Mouse (Mus musculus) liver, embryonic 16.5 days (tissue): ENCODE results near the gene Pml. TPM values are rescaled to one million over a fixed set of nuclear protein-coding genes. Genes with fewer than 3 reads are reported as not detected.
A peak's percentile ranks its signal among the peaks of the same experiment; 100 is the strongest.

ENCODE experiments used
- ATAC-seq: fragments of 200-750 bp; cut with Nextera tagmentation; 2 replicates; pipeline ENCODE4 v1.8.0; 2017; ENCODE audit warnings: low read depth, mild to moderate bottlenecking, moderate number of reproducible peaks, moderate library complexity
- H3K27ac ChIP-seq: fragments of 300-500 bp; sonication (generic); 2 replicates; pipeline ENCODE4 v1.5.1; 2014; ENCODE audit warnings: mild to moderate bottlenecking, low read length
- H3K27me3 ChIP-seq: fragments of 300-500 bp; sonication (generic); 2 replicates; pipeline ENCODE4 v1.6.1; 2014; ENCODE audit warnings: low read depth, low read length, mixed read lengths; ENCODE audit not compliant: control insufficient read depth, insufficient read depth
- H3K36me3 ChIP-seq: fragments of 300-500 bp; sonication (generic); 2 replicates; pipeline ENCODE4 v1.6.1; 2014; ENCODE audit warnings: mild to moderate bottlenecking; ENCODE audit not compliant: control insufficient read depth, insufficient read depth
- H3K4me1 ChIP-seq: fragments of 300-500 bp; sonication (generic); 2 replicates; pipeline ENCODE4 v1.6.1; 2014; ENCODE audit warnings: low read depth, low read length, mixed read lengths; ENCODE audit not compliant: control insufficient read depth
- H3K4me2 ChIP-seq: fragments of 300-500 bp; sonication (generic); 2 replicates; pipeline ENCODE4 v1.6.1; 2014; ENCODE audit warnings: low read depth, low read length, mixed read lengths
- H3K4me3 ChIP-seq: fragments of 300-500 bp; sonication (generic); 2 replicates; pipeline ENCODE4 v1.5.1; 2014; ENCODE audit warnings: low read depth, mild to moderate bottlenecking, low read length
- H3K9ac ChIP-seq: fragments of 300-500 bp; sonication (generic); 2 replicates; pipeline ENCODE4 v1.6.1; 2014; ENCODE audit warnings: low read depth, low read length
- H3K9me3 ChIP-seq: fragments of 300-500 bp; sonication (generic); replicated peaks from 2 replicates; pipeline ENCODE4 v1.6.1; 2016; ENCODE audit warnings: low read length; ENCODE audit not compliant: control insufficient read depth
- WGBS: fragments of 180-500 bp; shearing (Covaris S2); extraction: QIAGEN DNeasy Blood & Tissue Kit; methylation state at CpG from one replicate; pipeline ENCODE4 v1.1.7; 2014; ENCODE audit not compliant: insufficient replicate concordance; 5-methylcytosine and 5-hydroxymethylcytosine counted together
- polyA plus RNA-seq: library from polyadenylated mRNA; unstranded; fragments of >200 nt; fragmentation: Nextera tagmentation; extraction: Ambion mirVana; gene quantifications from 2 replicates; pipeline ENCODE4 v1.2.1, GENCODE M21; 2015

The Pml gene
- 18.3 and 21.2 TPM in 2 replicates for polyA plus RNA-seq

GRCm38 (mm10) chr9:58249592-58250192 lies at the start of gene Pml:
Gene Pml (minus strand): TSS chr9:58249786.
- Histone ChIP-seq H3K27ac (peak within 1 kb of the TSS; percentile 93), H3K4me3 (peak within 1 kb of the TSS; percentile 75), H3K4me2 (peak within 1 kb of the TSS; percentile 81), H3K27me3 (no peaks in the 10 kb centered on the region), H3K9ac (peak within 1 kb of the TSS; percentile 79), H3K36me3 (peaks cover 3% of the 10 kb centered on the region; the same call in 1 of the 2 replicates), H3K9me3 (no peaks in the 10 kb centered on the region), H3K4me1 (peaks cover 54% of the 10 kb centered on the region)
- 1% methylated on average over 16 of the region's 16 CpGs for WGBS
- ATAC-seq: peak; percentile 61

GRCm38 (mm10) chr9:58297961-58298477 lies 48.4 kb upstream of the Pml start:
- no peaks in the 10 kb centered on the region for H3K27me3 ChIP-seq
- ATAC-seq: no peak
- WGBS: 56% methylated on average over 4 of the region's 4 CpGs

GRCm38 (mm10) chr9:58297065-58297464 lies 47.5 kb upstream of the Pml start:
- Histone ChIP-seq H3K9me3 (no peaks in the 10 kb centered on the region), H3K4me1 (no peaks in the 10 kb centered on the region), H3K27me3 (no peaks in the 10 kb centered on the region), H3K36me3 (no peaks in the 10 kb centered on the region), H3K4me2 (no peak overlapping the region), H3K27ac (no peak overlapping the region), H3K9ac (no peak overlapping the region), H3K4me3 (no peak overlapping the region)
- ATAC-seq: no peak
- WGBS: 53% methylated on average over 6 of the region's 6 CpGs

More at GRCm38 (mm10) chr9:58297961-58298477, 48.4 kb upstream of the Pml start:
- no peaks in the 10 kb centered on the region for H3K36me3 ChIP-seq
- no peaks in the 10 kb centered on the region for H3K4me1 ChIP-seq
- no peak overlapping the region for H3K4me2 ChIP-seq
- no peak overlapping the region for H3K27ac ChIP-seq
- no peaks in the 10 kb centered on the region for H3K9me3 ChIP-seq
- no peak overlapping the region for H3K4me3 ChIP-seq
- no peak overlapping the region for H3K9ac ChIP-seq

GRCm38 (mm10) chr9:58295766-58296361 lies 46.3 kb upstream of the Pml start:
- no peaks in the 10 kb centered on the region for H3K27me3 ChIP-seq
- H3K36me3 ChIP-seq: no peaks in the 10 kb centered on the region
- H3K4me2 ChIP-seq: no peak overlapping the region
- no peaks in the 10 kb centered on the region for H3K9me3 ChIP-seq
- H3K4me1 ChIP-seq: no peaks in the 10 kb centered on the region
- 45% methylated on average over 9 of the region's 9 CpGs for WGBS
- no peak overlapping the region for H3K4me3 ChIP-seq
- 0 out of 2 replicates have a peak overlapping the region, but pooled peaks have one; percentile 7 for H3K27ac ChIP-seq
- no peak overlapping the region for H3K9ac ChIP-seq
- ATAC-seq: no peak

GRCm38 (mm10) chr9:58295345-58295744 lies 45.8 kb upstream of the Pml start:
- H3K36me3 ChIP-seq: no peaks in the 10 kb centered on the region
- H3K9me3 ChIP-seq: no peaks in the 10 kb centered on the region
- no peak overlapping the region for H3K4me3 ChIP-seq
- no peak for ATAC-seq
- H3K27me3 ChIP-seq: no peaks in the 10 kb centered on the region
- H3K27ac ChIP-seq: no peak overlapping the region
- 65% methylated on average over 3 of the region's 3 CpGs for WGBS
- H3K4me2 ChIP-seq: no peak overlapping the region
- H3K4me1 ChIP-seq: no peaks in the 10 kb centered on the region
- no peak overlapping the region for H3K9ac ChIP-seq

- Histone ChIP-seq H3K27me3 (no peaks in the 10 kb centered on the region), H3K4me2 (no peak overlapping the region), H3K4me1 (no peaks in the 10 kb centered on the region), H3K27ac (no peak overlapping the region), H3K9ac (no peak overlapping the region), H3K4me3 (no peak overlapping the region), H3K36me3 (no peaks in the 10 kb centered on the region), H3K9me3 (no peaks in the 10 kb centered on the region)
- 47% methylated on average over 7 of the region's 7 CpGs for WGBS
- ATAC-seq: no peak
Measured at GRCm38 (mm10) chr9:58294527-58294926, 44.9 kb upstream of the Pml start.

- H3K9ac ChIP-seq: no peak overlapping the region
- H3K4me1 ChIP-seq: no peaks in the 10 kb centered on the region
- no peaks in the 10 kb centered on the region for H3K27me3 ChIP-seq
- 34% methylated on average over 2 of the region's 2 CpGs for WGBS
- ATAC-seq: no peak
- no peaks in the 10 kb centered on the region for H3K9me3 ChIP-seq
- H3K4me3 ChIP-seq: no peak overlapping the region
- H3K27ac ChIP-seq: no peak overlapping the region
- H3K36me3 ChIP-seq: no peaks in the 10 kb centered on the region
- H3K4me2 ChIP-seq: no peak overlapping the region
Measured at GRCm38 (mm10) chr9:58289901-58290300, 40.3 kb upstream of the Pml start.

- H3K4me1 ChIP-seq: no peaks in the 10 kb centered on the region
- no peaks in the 10 kb centered on the region for H3K27me3 ChIP-seq
- H3K9ac ChIP-seq: no peak overlapping the region
- no peaks in the 10 kb centered on the region for H3K36me3 ChIP-seq
- 74% methylated on average over 1 of the region's 1 CpGs for WGBS
- H3K27ac ChIP-seq: no peak overlapping the region
- H3K4me3 ChIP-seq: no peak overlapping the region
- no peaks in the 10 kb centered on the region for H3K9me3 ChIP-seq
- H3K4me2 ChIP-seq: no peak overlapping the region
- ATAC-seq: no peak
Measured at GRCm38 (mm10) chr9:58289090-58289489, 39.5 kb upstream of the Pml start.

- H3K27me3 ChIP-seq: no peaks in the 10 kb centered on the region
- no peak for ATAC-seq
- H3K4me2 ChIP-seq: no peak overlapping the region
- peaks cover 4% of the 10 kb centered on the region for H3K4me1 ChIP-seq
- no peak overlapping the region for H3K4me3 ChIP-seq
- no peaks in the 10 kb centered on the region for H3K36me3 ChIP-seq
- no peak overlapping the region for H3K9ac ChIP-seq
- 69% methylated on average over 7 of the region's 7 CpGs for WGBS
- H3K27ac ChIP-seq: no peak overlapping the region
- H3K9me3 ChIP-seq: no peaks in the 10 kb centered on the region
Measured at GRCm38 (mm10) chr9:58283431-58283830, 33.8 kb upstream of the Pml start.
